Mouse (Mus musculus) megakaryocyte, adult 5-6 weeks (primary cell): ENCODE data around the gene Rarres1. TPM values are rescaled to one million over a fixed set of nuclear protein-coding genes. Genes with fewer than 3 reads are reported as not detected.
A peak's percentile ranks its signal among the peaks of the same experiment; 100 is the strongest.

Source experiments
- ATAC-seq: 2 replicates; pipeline ENCODE4 v1.8.0; 2016; ENCODE audit warnings: mild to moderate bottlenecking, inconsistent platforms; ENCODE audit not compliant: poor library complexity, severe bottlenecking
- total RNA-seq, 2 experiments: library from RNA; stranded (forward) in 1 of 2; stranded (reverse) in 1 of 2; fragments of 153-499, 151-499 nt in 1 of 2; fragments of 221-1000, 200-1000 nt in 1 of 2; gene quantifications; 2 replicates each; pipeline versions ENCODE4 v1.2.3 to v1.2.4; 2015 to 2017

The Rarres1 gene
- total RNA-seq, 2 experiments from 2014 or later = not detected

DNA sequence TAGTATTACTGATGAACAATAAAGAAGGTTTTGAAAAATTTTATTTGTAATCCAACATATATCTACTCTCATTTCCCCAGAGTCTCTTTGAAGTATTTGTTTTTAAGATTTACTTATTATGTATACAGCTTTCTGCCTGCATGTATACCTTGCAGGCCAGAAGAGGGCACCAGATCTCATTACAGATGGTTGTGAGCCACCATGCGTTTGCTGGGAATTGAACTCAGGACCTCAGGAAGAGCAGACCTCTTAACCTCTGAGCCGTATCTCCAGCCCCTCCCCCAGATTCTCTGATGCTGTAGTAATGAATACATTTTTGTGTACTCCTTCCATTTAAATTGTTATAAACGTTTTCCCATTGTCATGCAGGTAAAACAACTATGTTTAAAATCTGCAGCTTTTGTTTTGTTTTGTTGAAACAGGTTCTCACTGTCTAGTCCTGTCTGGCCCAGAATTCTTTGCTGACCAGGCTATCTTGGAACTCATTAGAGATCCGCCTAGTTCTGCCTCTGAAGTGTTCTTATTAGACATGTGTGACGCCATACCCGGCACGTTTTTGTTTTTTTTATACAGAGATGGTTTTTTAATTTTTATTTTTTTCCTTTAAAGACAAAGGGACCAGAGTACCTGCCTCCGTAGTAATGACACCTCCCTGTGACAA, 85.9 kb downstream of the Rarres1 start:
- peak; percentile 6; the same call in 1 of the 2 replicates for ATAC-seq

Other genes with a start within 250 kb of the Rarres1 start
- gene Mlf1, start 141.4 kb downstream of the Rarres1 start, total RNA-seq (2015) = 0.91 and 1.2 TPM in 2 replicates
- gene Mlf1, start 141.4 kb downstream of the Rarres1 start, total RNA-seq (2017) = 0.44 TPM in 1 of 2 replicates, not detected in the other
- gene Gm17402, start 140.4 kb downstream of the Rarres1 start, total RNA-seq (2015) = not detected in 2 replicates
- not detected in 2 replicates for gene Gm17402, start 140.4 kb downstream of the Rarres1 start, total RNA-seq (2017)
- 22.2 and 23.1 TPM in 2 replicates for gene Gfm1, start 85.4 kb downstream of the Rarres1 start, total RNA-seq (2015)
- 28.4 and 34.5 TPM in 2 replicates for gene Gfm1, start 85.4 kb downstream of the Rarres1 start, total RNA-seq (2017)
- 43.4 and 52.6 TPM in 2 replicates for gene Lxn, start 51.6 kb downstream of the Rarres1 start, total RNA-seq (2015)
- gene Lxn, start 51.6 kb downstream of the Rarres1 start, total RNA-seq (2017) = 13.5 and 20.9 TPM in 2 replicates
- 94.3 and 108 TPM in 2 replicates for gene Mfsd1, start 67.2 kb upstream of the Rarres1 start, total RNA-seq (2015)
- gene Mfsd1, start 67.2 kb upstream of the Rarres1 start, total RNA-seq (2017) = 248 and 267 TPM in 2 replicates